Mouse (Mus musculus) lung, postnatal 0 days (tissue): ENCODE results near the gene Rpl41. TPM values are rescaled to one million over a fixed set of nuclear protein-coding genes. Genes with fewer than 3 reads are reported as not detected.
"Not testable (repeated sequence)": the region's sequence is repeated elsewhere in the genome, so short reads cannot be mapped to it uniquely, and the experiment has no call there.

ENCODE experiments used
- ATAC-seq: fragments of 200-750 bp; cut with Nextera tagmentation; 2 replicates; pipeline ENCODE4 v1.8.0; 2017; ENCODE audit warnings: moderate library complexity
- DNase-seq: peaks from one replicate; pipeline ENCODE4 v3.0.0-alpha.2; 2016; ENCODE audit warnings: low spot score
- H3K27ac ChIP-seq: fragments of 300-500 bp; sonication (generic); 2 replicates; pipeline ENCODE4 v1.5.1; 2014; ENCODE audit warnings: antibody characterized with exemption, mild to moderate bottlenecking, low read length, mixed read lengths
- H3K27me3 ChIP-seq: fragments of 300-500 bp; sonication (generic); replicated peaks from 2 replicates; pipeline ENCODE4 v1.6.1; 2014; ENCODE audit warnings: low read length, mixed read lengths; ENCODE audit not compliant: insufficient read depth
- H3K36me3 ChIP-seq: fragments of 300-500 bp; sonication (generic); 2 replicates; pipeline ENCODE4 v1.6.1; 2014; ENCODE audit warnings: low read length, mixed read lengths; ENCODE audit not compliant: insufficient read depth
- H3K4me1 ChIP-seq: fragments of 300-500 bp; sonication (generic); 2 replicates; pipeline ENCODE4 v1.6.1; 2014; ENCODE audit warnings: antibody characterized with exemption, low read depth, low read length, mixed read lengths; ENCODE audit not compliant: insufficient read depth
- H3K4me2 ChIP-seq: fragments of 300-500 bp; sonication (generic); replicated peaks from 2 replicates; pipeline ENCODE4 v1.6.1; 2014; ENCODE audit warnings: low read depth, mild to moderate bottlenecking, low read length, moderate library complexity, mixed read lengths
- H3K4me3 ChIP-seq: fragments of 300-500 bp; sonication (generic); 2 replicates; pipeline ENCODE4 v1.5.1; 2014; ENCODE audit warnings: low read depth, low read length
- H3K9ac ChIP-seq: fragments of 300-500 bp; sonication (generic); replicated peaks from 2 replicates; pipeline ENCODE4 v1.6.1; 2014; ENCODE audit warnings: low read depth, mild to moderate bottlenecking
- H3K9me3 ChIP-seq: fragments of 300-500 bp; sonication (generic); 2 replicates; pipeline ENCODE4 v1.6.1; 2016; ENCODE audit warnings: low read length, mixed read lengths
- CTCF ChIP-seq: IDR thresholded peaks from 2 replicates; pipeline ENCODE4 v1.5.1; 2016; ENCODE audit warnings: antibody characterized with exemption, mild to moderate bottlenecking
- EP300 ChIP-seq: IDR thresholded peaks from 2 replicates; pipeline ENCODE4 v1.6.1; 2016; ENCODE audit warnings: antibody characterized with exemption, mild to moderate bottlenecking, control low read depth
- WGBS: fragments of 180-500 bp; shearing (Covaris S2); extraction: QIAGEN DNeasy Blood & Tissue Kit; methylation state at CpG from one replicate; pipeline ENCODE4 v1.1.7; 2014; 5-methylcytosine and 5-hydroxymethylcytosine counted together
- polyA plus RNA-seq: library from polyadenylated mRNA; unstranded; fragments of >200 nt; fragmentation: Nextera tagmentation; extraction: Ambion mirVana; gene quantifications from 2 replicates; pipeline ENCODE4 v1.2.1, GENCODE M21; 2015

Gene Rpl41
- polyA plus RNA-seq, 1 experiment from 2014 or later, result 3,267 TPM

GRCm38 (mm10) chr10:128510301-128510700 is 38.8 kb downstream of the Rpl41 start:
- 74% methylated on average over 11 of the region's 11 CpGs for WGBS
- H3K9ac ChIP-seq, result no peak overlapping the region; the same call in 1 of the 2 replicates
- 0 out of 2 replicates have a peak, but pooled peaks cover 3% of the 10 kb centered on the region for H3K4me1 ChIP-seq
- H3K4me3 ChIP-seq, result no peak overlapping the region
- TF ChIP-seq CTCF (no peak), EP300 (no peak)
- H3K4me2 ChIP-seq, result no peak overlapping the region
- no peak for ATAC-seq
- no peak for DNase-seq
- H3K27me3 ChIP-seq, result no peaks in the 10 kb centered on the region
- H3K36me3 ChIP-seq, result peaks cover 34% of the 10 kb centered on the region
- no peak overlapping the region for H3K27ac ChIP-seq
- H3K9me3 ChIP-seq, result no peaks in the 10 kb centered on the region

- DNase-seq (peak; percentile 83), ATAC-seq (peak; percentile 85)
- H3K27me3 ChIP-seq, result no peaks in the 10 kb centered on the region
- H3K4me2 ChIP-seq, result no peak overlapping the region
- 56% methylated on average over 4 of the region's 4 CpGs for WGBS
- H3K9ac ChIP-seq, result no peak overlapping the region
- 0 out of 2 replicates have a peak, but pooled peaks cover 3% of the 10 kb centered on the region for H3K4me1 ChIP-seq
- H3K36me3 ChIP-seq, result peaks cover 29% of the 10 kb centered on the region
- no peak overlapping the region for H3K27ac ChIP-seq
- no peaks in the 10 kb centered on the region for H3K9me3 ChIP-seq
- H3K4me3 ChIP-seq, result no peak overlapping the region
- no peak for TF ChIP-seq CTCF
- no peak for TF ChIP-seq EP300
These were observed 39.3 kb downstream of the Rpl41 start for GRCm38 (mm10) chr10:128509831-128510230.

- peak overlapping the region; percentile 39; the same call in 1 of the 2 replicates for H3K27ac ChIP-seq
- H3K4me3 ChIP-seq, result no peak overlapping the region
- TF ChIP-seq CTCF, result no peak
- TF ChIP-seq EP300, result no peak
- no peak overlapping the region for H3K4me2 ChIP-seq
- DNase-seq (no peak), ATAC-seq (no peak)
- H3K9ac ChIP-seq, result no peak overlapping the region
- no peaks in the 10 kb centered on the region for H3K9me3 ChIP-seq
- H3K27me3 ChIP-seq, result no peaks in the 10 kb centered on the region
- peaks cover 28% of the 10 kb centered on the region for H3K36me3 ChIP-seq
- H3K4me1 ChIP-seq, result 0 out of 2 replicates have a peak, but pooled peaks cover 3% of the 10 kb centered on the region
- WGBS, result 84% methylated on average over 9 of the region's 9 CpGs
These were observed 39.9 kb downstream of the Rpl41 start for GRCm38 (mm10) chr10:128509203-128509602.

- Histone ChIP-seq H3K27ac (peak overlapping the region; percentile 39; the same call in 1 of the 2 replicates), H3K9me3 (no peaks in the 10 kb centered on the region), H3K4me3 (no peak overlapping the region), H3K4me1 (0 out of 2 replicates have a peak, but pooled peaks cover 3% of the 10 kb centered on the region), H3K27me3 (no peaks in the 10 kb centered on the region), H3K36me3 (peaks cover 20% of the 10 kb centered on the region), H3K9ac (no peak overlapping the region), H3K4me2 (no peak overlapping the region)
- WGBS, result 45% methylated on average over 9 of the region's 9 CpGs
- DNase-seq (peak; percentile 81), ATAC-seq (peak; percentile 29; the same call in 1 of the 2 replicates)
- no peak for TF ChIP-seq CTCF
- no peak for TF ChIP-seq EP300
These were observed 40.8 kb downstream of the Rpl41 start for GRCm38 (mm10) chr10:128508260-128508659.

GRCm38 (mm10) chr10:128505974-128506373 is 43.1 kb downstream of the Rpl41 start:
- H3K4me1 ChIP-seq, result 0 out of 2 replicates have a peak, but pooled peaks cover 3% of the 10 kb centered on the region
- WGBS, result 95% methylated on average over 14 of the region's 14 CpGs
- no peak overlapping the region for H3K27ac ChIP-seq
- peaks cover 9% of the 10 kb centered on the region; the same call in 1 of the 2 replicates for H3K36me3 ChIP-seq
- no peaks in the 10 kb centered on the region for H3K27me3 ChIP-seq
- DNase-seq, result no peak
- peak; percentile 25 for TF ChIP-seq CTCF
- no peak for TF ChIP-seq EP300
- H3K9ac ChIP-seq, result no peak overlapping the region
- no peak overlapping the region for H3K4me2 ChIP-seq
- ATAC-seq, result no peak
- H3K4me3 ChIP-seq, result no peak overlapping the region
- H3K9me3 ChIP-seq, result no peaks in the 10 kb centered on the region

GRCm38 (mm10) chr10:128505371-128505667 is 43.8 kb downstream of the Rpl41 start:
- not testable (repeated sequence) for DNase-seq
- WGBS, result 72% methylated on average over 5 of the region's 5 CpGs

More at GRCm38 (mm10) chr10:128505371-128505667, 43.8 kb downstream of the Rpl41 start:
- H3K36me3 ChIP-seq, H3K4me3 ChIP-seq, H3K4me2 ChIP-seq, H3K9me3 ChIP-seq, H3K9ac ChIP-seq, H3K27me3 ChIP-seq, H3K4me1 ChIP-seq, H3K27ac ChIP-seq, ATAC-seq: not testable (repeated sequence)
